Mouse (Mus musculus): ENCODE data around the gene Arrdc5. TPM values are rescaled to one million over a fixed set of nuclear protein-coding genes. Genes with fewer than 3 reads are reported as not detected.

Gene Arrdc5
- not detected for polyA plus RNA-seq (2014; fragmentation: Illumina TruSeq; extraction: RNeasy Lipid Tissue Mini Kit (QIAGEN cat#74804); ENCODE audit: low read depth, low replicate concordance)

GRCm38 (mm10) chr17:56300186-56300585, at the start of gene Arrdc5:
Gene Arrdc5, minus strand, starts transcription at chr17:56300286.

GRCm38 (mm10) chr17:56325450-56326152, 25.5 kb upstream of the Arrdc5 start, which contains the start of gene Kdm4b:
Gene Kdm4b, plus strand, starts transcription at chr17:56326062.

GRCm38 (mm10) chr17:56303160-56303846, 3.2 kb upstream of the Arrdc5 start, which contains the start of gene Uhrf1:
Gene Uhrf1, plus strand, starts transcription at chr17:56303321.

GRCm38 (mm10) chr17:56292531-56293222, 7.4 kb downstream of the Arrdc5 start, which contains the start of gene Plin3:
Gene Plin3, minus strand, starts transcription at chr17:56292873.

GRCm38 (mm10) chr17:56276643-56277566, 23.2 kb downstream of the Arrdc5 start, which contains the start of gene Ticam1:
Gene Ticam1, minus strand, starts transcription at chr17:56276786.

GRCm38 (mm10) chr17:56256239-56256881, 43.7 kb downstream of the Arrdc5 start, which contains the start of gene Fem1a:
Gene Fem1a, plus strand, starts transcription at chr17:56256810.

Other genes with a start within 250 kb of the Arrdc5 start
- 15.9 TPM for gene Ubxn6, start 225.3 kb downstream of the Arrdc5 start, polyA plus RNA-seq (2014; fragmentation: Illumina TruSeq; extraction: RNeasy Lipid Tissue Mini Kit (QIAGEN cat#74804); ENCODE audit: low read depth, low replicate concordance)
- gene Hdgfl2, start 220.7 kb downstream of the Arrdc5 start, polyA plus RNA-seq (2014; fragmentation: Illumina TruSeq; extraction: RNeasy Lipid Tissue Mini Kit (QIAGEN cat#74804); ENCODE audit: low read depth, low replicate concordance), result 3.9 TPM
- 6.4 TPM for gene Plin4, start 190.5 kb downstream of the Arrdc5 start, polyA plus RNA-seq (2014; fragmentation: Illumina TruSeq; extraction: RNeasy Lipid Tissue Mini Kit (QIAGEN cat#74804); ENCODE audit: low read depth, low replicate concordance)
- 6.5 TPM for gene Plin5, start 182.7 kb downstream of the Arrdc5 start, polyA plus RNA-seq (2014; fragmentation: Illumina TruSeq; extraction: RNeasy Lipid Tissue Mini Kit (QIAGEN cat#74804); ENCODE audit: low read depth, low replicate concordance)
- not detected for gene Lrg1, start 178.3 kb downstream of the Arrdc5 start, polyA plus RNA-seq (2014; fragmentation: Illumina TruSeq; extraction: RNeasy Lipid Tissue Mini Kit (QIAGEN cat#74804); ENCODE audit: low read depth, low replicate concordance)
- not detected for gene Sema6b, start 159.9 kb downstream of the Arrdc5 start, polyA plus RNA-seq (2014; fragmentation: Illumina TruSeq; extraction: RNeasy Lipid Tissue Mini Kit (QIAGEN cat#74804); ENCODE audit: low read depth, low replicate concordance)
- gene Tnfaip8l1, start 137.8 kb downstream of the Arrdc5 start, polyA plus RNA-seq (2014; fragmentation: Illumina TruSeq; extraction: RNeasy Lipid Tissue Mini Kit (QIAGEN cat#74804); ENCODE audit: low read depth, low replicate concordance), result 1.6 TPM
- 13.2 TPM for gene Mydgf, start 116.4 kb downstream of the Arrdc5 start, polyA plus RNA-seq (2014; fragmentation: Illumina TruSeq; extraction: RNeasy Lipid Tissue Mini Kit (QIAGEN cat#74804); ENCODE audit: low read depth, low replicate concordance)
- 0.41 TPM for gene Dpp9, start 81.4 kb downstream of the Arrdc5 start, polyA plus RNA-seq (2014; fragmentation: Illumina TruSeq; extraction: RNeasy Lipid Tissue Mini Kit (QIAGEN cat#74804); ENCODE audit: low read depth, low replicate concordance)
- 3.7 TPM for gene Fem1a, start 43.5 kb downstream of the Arrdc5 start, polyA plus RNA-seq (2014; fragmentation: Illumina TruSeq; extraction: RNeasy Lipid Tissue Mini Kit (QIAGEN cat#74804); ENCODE audit: low read depth, low replicate concordance)
- gene Ticam1, start 23.5 kb downstream of the Arrdc5 start, polyA plus RNA-seq (2014; fragmentation: Illumina TruSeq; extraction: RNeasy Lipid Tissue Mini Kit (QIAGEN cat#74804); ENCODE audit: low read depth, low replicate concordance), result 0.58 TPM
- gene Plin3, start 7.4 kb downstream of the Arrdc5 start, polyA plus RNA-seq (2014; fragmentation: Illumina TruSeq; extraction: RNeasy Lipid Tissue Mini Kit (QIAGEN cat#74804); ENCODE audit: low read depth, low replicate concordance), result 21.8 TPM
- gene Uhrf1, start 3.0 kb upstream of the Arrdc5 start, polyA plus RNA-seq (2014; fragmentation: Illumina TruSeq; extraction: RNeasy Lipid Tissue Mini Kit (QIAGEN cat#74804); ENCODE audit: low read depth, low replicate concordance), result 1.9 TPM
- 0.99 TPM for gene Kdm4b, start 25.8 kb upstream of the Arrdc5 start, polyA plus RNA-seq (2014; fragmentation: Illumina TruSeq; extraction: RNeasy Lipid Tissue Mini Kit (QIAGEN cat#74804); ENCODE audit: low read depth, low replicate concordance)
- gene Ptprs, start 176.2 kb upstream of the Arrdc5 start, polyA plus RNA-seq (2014; fragmentation: Illumina TruSeq; extraction: RNeasy Lipid Tissue Mini Kit (QIAGEN cat#74804); ENCODE audit: low read depth, low replicate concordance), result 6.4 TPM
- not detected for gene Znrf4, start 212.1 kb upstream of the Arrdc5 start, polyA plus RNA-seq (2014; fragmentation: Illumina TruSeq; extraction: RNeasy Lipid Tissue Mini Kit (QIAGEN cat#74804); ENCODE audit: low read depth, low replicate concordance)

All from adrenal gland, adult 10 weeks (tissue).